Mouse (Mus musculus) liver, postnatal 0 days (tissue): ENCODE results near the gene Xpo4.

Source experiments
- CTCF ChIP-seq: sonication (generic); IDR thresholded peaks from 2 replicates; pipeline ENCODE4 v1.5.1; 2016; ENCODE audit warnings: antibody characterized with exemption, low read depth
- EP300 ChIP-seq: IDR thresholded peaks from 2 replicates; pipeline ENCODE4 v1.6.1; 2016; ENCODE audit warnings: antibody characterized with exemption, low read depth, mild to moderate bottlenecking

GRCm38 (mm10) chr14:57682751-57683150 lies 17.5 kb upstream of the Xpo4 start:
- TF ChIP-seq CTCF (no peak), EP300 (no peak)
